Mouse (Mus musculus) heart, postnatal 0 days (tissue): ENCODE measurements around the gene Hipk2.

ENCODE experiments used
- CTCF ChIP-seq: IDR thresholded peaks from 2 replicates; pipeline ENCODE4 v1.5.1; 2016; ENCODE audit warnings: antibody characterized with exemption, control low read depth, low read depth
- EP300 ChIP-seq: IDR thresholded peaks from 2 replicates; pipeline ENCODE4 v1.6.1; 2016; ENCODE audit warnings: antibody characterized with exemption, low read depth

DNA sequence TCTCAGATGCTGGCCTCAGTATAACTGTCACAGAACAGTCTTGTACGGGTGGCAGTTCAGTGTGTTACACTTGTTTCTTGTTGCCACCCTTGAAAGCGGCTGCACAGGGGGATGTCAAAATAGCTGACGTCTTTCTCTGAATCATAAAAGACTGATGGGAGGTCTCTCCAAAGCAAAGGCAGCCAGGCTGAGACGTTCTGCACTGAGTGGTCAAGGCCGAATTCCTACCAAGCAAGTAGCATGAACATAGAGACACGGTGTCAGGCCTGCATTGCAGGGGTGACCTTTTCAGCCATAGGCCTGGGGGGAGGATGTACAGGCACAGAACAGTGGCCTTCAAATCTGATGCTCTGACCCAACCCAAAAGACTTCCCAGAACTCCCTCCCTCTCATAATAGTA is 30.0 kb upstream of the Hipk2 start:
- no peak for TF ChIP-seq CTCF
- TF ChIP-seq EP300 = no peak
